Mouse (Mus musculus) hindbrain, postnatal 0 days (tissue): ENCODE data around the gene Aldh3b2. TPM values are rescaled to one million over a fixed set of nuclear protein-coding genes. Genes with fewer than 3 reads are reported as not detected.

Experiments
- ATAC-seq: fragments of 200-750 bp; cut with Nextera tagmentation; 2 replicates; pipeline ENCODE4 v1.8.0; 2017; ENCODE audit warnings: mild to moderate bottlenecking, moderate TSS enrichment, moderate library complexity
- DNase-seq: peaks from one replicate; pipeline ENCODE4 v3.0.0-alpha.2; 2015; ENCODE audit warnings: low spot score
- H3K27ac ChIP-seq: fragments of 300-500 bp; sonication (generic); 2 replicates; pipeline ENCODE4 v1.5.1; 2014; ENCODE audit warnings: mild to moderate bottlenecking
- H3K27me3 ChIP-seq: fragments of 300-500 bp; sonication (generic); 2 replicates; pipeline ENCODE4 v1.6.1; 2014; ENCODE audit warnings: low read length, mixed read lengths; ENCODE audit not compliant: insufficient read depth
- H3K36me3 ChIP-seq: fragments of 300-500 bp; sonication (generic); 2 replicates; pipeline ENCODE4 v1.6.1; 2014; ENCODE audit warnings: low read length, mixed read lengths; ENCODE audit not compliant: insufficient read depth
- H3K4me1 ChIP-seq: fragments of 300-500 bp; sonication (generic); 2 replicates; pipeline ENCODE4 v1.6.1; 2014; ENCODE audit warnings: antibody characterized with exemption, low read length, mixed read lengths; ENCODE audit not compliant: insufficient read depth
- H3K4me2 ChIP-seq: fragments of 300-500 bp; sonication (generic); 2 replicates; pipeline ENCODE4 v1.6.1; 2014; ENCODE audit warnings: low read depth, mild to moderate bottlenecking, low read length, moderate library complexity, mixed read lengths
- H3K4me3 ChIP-seq: fragments of 300-500 bp; sonication (generic); 2 replicates; pipeline ENCODE4 v1.5.1; 2014; ENCODE audit warnings: low read length
- H3K9ac ChIP-seq: fragments of 300-500 bp; sonication (generic); replicated peaks from 2 replicates; pipeline ENCODE4 v1.6.1; 2014; ENCODE audit warnings: mild to moderate bottlenecking, low read length, moderate library complexity, mixed read lengths
- H3K9me3 ChIP-seq: fragments of 300-500 bp; sonication (generic); 2 replicates; pipeline ENCODE4 v1.6.1; 2016; ENCODE audit warnings: low read length, mixed read lengths
- CTCF ChIP-seq: IDR thresholded peaks from 2 replicates; pipeline ENCODE4 v1.5.1; 2016; ENCODE audit warnings: antibody characterized with exemption, control low read depth, low read depth
- WGBS: fragments of 180-500 bp; shearing (Covaris S2); extraction: QIAGEN DNeasy Blood & Tissue Kit; methylation state at CpG from one replicate; pipeline ENCODE4 v1.1.7; 2014; 5-methylcytosine and 5-hydroxymethylcytosine counted together
- polyA plus RNA-seq: library from polyadenylated mRNA; unstranded; fragments of >200 nt; fragmentation: Nextera tagmentation; extraction: Ambion mirVana; gene quantifications from 2 replicates; pipeline ENCODE4 v1.2.1, GENCODE M21; 2015
- total RNA-seq: library from RNA; depleted of rRNA; stranded (reverse); fragments of >200 nt; gene quantifications from 2 replicates; pipeline ENCODE4 v1.2.3, GENCODE M21; 2014

Gene Aldh3b2
- total and polyA plus RNA-seq, 2 experiments from 2014 or later = 0.95 to 1.1 TPM

DNA sequence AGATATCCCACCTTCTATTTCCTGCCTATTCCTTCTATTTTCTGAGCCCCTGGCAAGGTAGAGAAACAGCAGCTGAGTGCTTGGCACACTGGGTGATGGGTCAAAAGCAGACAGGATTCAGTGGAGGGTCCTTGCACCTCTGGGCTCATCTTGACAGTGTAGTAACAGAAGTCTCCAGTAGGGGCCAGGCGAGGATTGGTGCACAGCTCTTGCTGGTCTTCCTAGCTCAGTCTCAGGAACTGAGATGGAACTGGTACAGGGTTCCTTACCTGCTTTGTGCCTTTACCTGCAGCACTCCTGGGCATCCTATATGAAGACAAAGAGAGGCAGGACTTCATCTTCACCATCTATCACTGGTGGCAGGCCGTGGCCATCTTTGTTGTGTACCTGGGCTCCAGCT lies 25.4 kb upstream of the Aldh3b2 start:
- Histone ChIP-seq H3K9ac (no peak overlapping the region), H3K27me3 (no peaks in the 10 kb centered on the region), H3K27ac (no peak overlapping the region), H3K9me3 (no peaks in the 10 kb centered on the region), H3K36me3 (no peaks in the 10 kb centered on the region), H3K4me1 (no peaks in the 10 kb centered on the region), H3K4me3 (no peak overlapping the region), H3K4me2 (no peak overlapping the region)
- WGBS = 18% methylated on average over 2 of the region's 2 CpGs
- peak; percentile 98 for TF ChIP-seq CTCF
- ATAC-seq = peak; percentile 86
- peak; percentile 79 for DNase-seq

DNA sequence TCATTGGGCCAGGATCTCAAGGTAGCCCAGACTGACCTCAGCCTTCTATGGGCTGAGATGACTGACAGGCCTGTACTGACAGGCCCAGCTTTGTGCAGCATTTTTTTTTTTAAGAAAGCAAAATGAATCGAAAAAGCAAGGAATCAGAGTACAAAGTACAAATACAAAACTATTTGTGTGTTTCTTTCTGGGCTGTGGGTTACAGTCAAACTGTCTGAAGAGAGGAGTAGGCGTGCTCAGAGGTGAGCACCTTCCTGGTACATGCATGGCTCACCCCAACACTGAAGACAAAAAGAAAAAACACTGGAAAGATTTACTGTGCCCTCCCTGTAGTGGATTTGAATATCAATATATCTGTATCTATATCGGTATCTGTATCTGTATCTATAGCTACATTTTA lies 24.3 kb upstream of the Aldh3b2 start:
- DNase-seq = no peak
- WGBS = 81% methylated on average over 3 of the region's 3 CpGs

DNA sequence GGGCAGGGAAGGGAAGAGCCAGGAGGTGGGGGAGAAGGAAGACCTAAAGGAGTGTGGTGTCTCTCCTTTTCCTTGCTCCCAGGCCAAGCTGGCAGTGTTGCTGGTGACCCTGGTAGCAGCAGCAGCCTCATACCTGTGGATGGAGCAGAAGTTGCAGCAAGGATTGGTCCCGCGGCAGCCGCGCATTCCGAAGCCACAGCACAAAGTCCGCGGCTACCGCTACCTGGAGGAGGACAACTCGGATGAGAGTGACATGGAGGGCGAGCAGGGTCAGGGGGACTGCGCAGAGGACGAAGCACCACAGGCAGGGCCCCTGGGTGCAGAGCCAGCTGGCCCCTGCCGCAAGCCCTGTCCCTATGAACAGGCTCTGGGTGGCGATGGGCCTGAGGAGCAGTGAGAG lies 23.6 kb upstream of the Aldh3b2 start:
- no peaks in the 10 kb centered on the region for H3K4me1 ChIP-seq
- no peak overlapping the region for H3K27ac ChIP-seq
- H3K36me3 ChIP-seq = no peaks in the 10 kb centered on the region
- no peak overlapping the region for H3K4me3 ChIP-seq
- no peaks in the 10 kb centered on the region for H3K9me3 ChIP-seq
- ATAC-seq = no peak
- no peaks in the 10 kb centered on the region for H3K27me3 ChIP-seq
- DNase-seq = no peak
- WGBS = 79% methylated on average over 14 of the region's 14 CpGs
- no peak overlapping the region for H3K4me2 ChIP-seq
- no peak for TF ChIP-seq CTCF
- H3K9ac ChIP-seq = no peak overlapping the region

More for the DNA sequence above, 24.3 kb upstream of the Aldh3b2 start:
- Histone ChIP-seq H3K9me3 (no peaks in the 10 kb centered on the region), H3K4me2 (no peak overlapping the region), H3K27ac (no peak overlapping the region), H3K4me1 (no peaks in the 10 kb centered on the region), H3K9ac (no peak overlapping the region), H3K27me3 (no peaks in the 10 kb centered on the region), H3K4me3 (no peak overlapping the region), H3K36me3 (no peaks in the 10 kb centered on the region)
- ATAC-seq = no peak
- TF ChIP-seq CTCF = no peak

DNA sequence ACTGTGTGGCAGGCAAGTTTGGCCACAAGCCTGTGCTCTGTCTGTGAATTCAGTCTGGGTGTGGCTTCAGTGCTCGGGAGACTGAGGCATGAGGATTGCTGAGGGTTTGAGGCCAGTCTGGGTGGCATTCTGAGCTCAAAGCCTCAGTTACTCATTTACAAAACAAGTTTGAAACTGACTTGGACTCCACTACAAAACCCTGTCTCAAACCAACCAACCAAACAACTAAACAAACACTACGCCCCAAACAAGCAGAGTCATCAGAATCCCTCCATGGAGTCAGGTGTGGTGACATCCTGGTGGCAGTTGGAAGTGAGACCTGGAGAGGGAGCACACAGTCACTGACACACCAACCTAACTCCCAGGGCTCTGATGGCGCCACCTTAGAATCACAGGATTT lies 21.8 kb upstream of the Aldh3b2 start:
- no peaks in the 10 kb centered on the region for H3K27me3 ChIP-seq
- H3K4me3 ChIP-seq = no peak overlapping the region
- no peak overlapping the region for H3K9ac ChIP-seq
- no peak for ATAC-seq
- H3K9me3 ChIP-seq = no peaks in the 10 kb centered on the region
- no peak for TF ChIP-seq CTCF
- no peaks in the 10 kb centered on the region for H3K36me3 ChIP-seq
- 73% methylated on average over 3 of the region's 3 CpGs for WGBS
- no peak overlapping the region for H3K27ac ChIP-seq
- H3K4me2 ChIP-seq = no peak overlapping the region
- H3K4me1 ChIP-seq = no peaks in the 10 kb centered on the region
- no peak for DNase-seq

DNA sequence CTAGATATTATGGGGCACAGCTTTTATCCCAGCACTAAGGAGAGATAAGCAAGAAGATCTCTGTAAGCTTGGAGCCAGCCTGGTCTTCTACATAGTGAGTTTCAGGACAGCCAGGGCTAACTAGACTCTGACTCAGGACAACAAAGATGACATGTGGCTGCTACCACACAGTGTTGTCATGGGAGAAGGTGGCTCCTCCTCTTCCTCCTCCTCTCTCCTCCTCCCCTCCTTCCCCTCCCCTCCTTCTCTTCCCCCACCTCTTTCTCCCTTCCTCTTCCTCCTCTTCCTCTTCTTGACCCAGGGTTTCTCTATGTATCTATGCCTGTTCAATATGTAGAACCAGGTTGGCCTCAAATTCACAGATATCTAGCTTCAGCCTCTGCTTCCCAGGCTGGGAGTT lies 20.7 kb upstream of the Aldh3b2 start:
- no peak for DNase-seq
- Histone ChIP-seq H3K27ac (no peak overlapping the region), H3K27me3 (no peaks in the 10 kb centered on the region), H3K9ac (no peak overlapping the region), H3K4me2 (no peak overlapping the region), H3K9me3 (no peaks in the 10 kb centered on the region), H3K36me3 (no peaks in the 10 kb centered on the region), H3K4me1 (no peaks in the 10 kb centered on the region), H3K4me3 (no peak overlapping the region)
- TF ChIP-seq CTCF = no peak
- ATAC-seq = no peak

DNA sequence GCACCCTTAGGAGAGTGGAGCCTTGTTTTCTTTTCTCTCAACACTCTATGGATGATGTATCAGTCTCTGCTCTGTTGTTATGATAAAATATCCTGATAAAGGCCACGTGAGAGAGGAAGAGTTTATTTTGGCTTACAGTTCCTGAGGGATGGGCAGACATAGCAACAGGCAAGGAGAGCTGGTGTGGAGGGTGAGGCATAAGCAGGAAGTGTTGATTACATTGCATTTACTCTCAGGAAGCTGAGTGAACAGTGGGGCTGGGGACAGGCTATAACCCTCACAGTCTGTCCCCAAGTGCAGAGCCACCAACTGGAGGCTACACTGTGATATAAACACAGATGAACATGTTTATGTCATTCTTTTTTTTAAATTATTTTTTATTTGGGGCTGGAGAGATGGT lies 20.0 kb upstream of the Aldh3b2 start:
- Histone ChIP-seq H3K4me2 (no peak overlapping the region), H3K27ac (no peak overlapping the region), H3K9ac (no peak overlapping the region), H3K27me3 (no peaks in the 10 kb centered on the region), H3K4me3 (no peak overlapping the region), H3K36me3 (no peaks in the 10 kb centered on the region), H3K9me3 (no peaks in the 10 kb centered on the region), H3K4me1 (no peaks in the 10 kb centered on the region)
- no peak for DNase-seq
- 54% methylated on average over 1 of the region's 1 CpGs for WGBS
- ATAC-seq = no peak
- TF ChIP-seq CTCF = no peak

DNA sequence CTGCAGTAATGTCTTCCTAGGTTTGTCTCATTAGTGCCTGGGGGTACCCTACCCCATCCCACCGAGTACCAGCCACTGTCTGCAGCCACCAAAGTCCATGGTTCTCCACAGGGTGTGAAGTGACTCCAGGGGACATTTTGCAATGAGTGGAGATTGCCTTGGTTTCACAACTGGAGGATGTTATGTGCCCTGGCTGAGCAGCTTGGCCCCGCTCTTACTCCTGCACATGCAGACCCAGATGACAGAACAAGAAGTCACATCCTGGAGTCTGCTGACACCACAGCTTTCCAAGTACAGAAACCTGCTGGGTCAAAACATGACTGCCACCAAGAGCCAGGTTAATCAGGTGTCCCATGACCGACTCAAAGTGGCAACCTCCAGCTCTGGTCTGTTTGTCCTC lies 17.1 kb upstream of the Aldh3b2 start:
- ATAC-seq (no peak), DNase-seq (no peak)
- TF ChIP-seq CTCF = no peak
- WGBS = 74% methylated on average over 3 of the region's 3 CpGs
- Histone ChIP-seq H3K4me1 (no peaks in the 10 kb centered on the region), H3K4me2 (no peak overlapping the region), H3K27ac (no peak overlapping the region), H3K36me3 (no peaks in the 10 kb centered on the region), H3K9ac (no peak overlapping the region), H3K4me3 (no peak overlapping the region), H3K27me3 (no peaks in the 10 kb centered on the region), H3K9me3 (no peaks in the 10 kb centered on the region)
